Comparison of ENCODE assay signal across 27 mouse cellular contexts in the genomic region with DNA sequence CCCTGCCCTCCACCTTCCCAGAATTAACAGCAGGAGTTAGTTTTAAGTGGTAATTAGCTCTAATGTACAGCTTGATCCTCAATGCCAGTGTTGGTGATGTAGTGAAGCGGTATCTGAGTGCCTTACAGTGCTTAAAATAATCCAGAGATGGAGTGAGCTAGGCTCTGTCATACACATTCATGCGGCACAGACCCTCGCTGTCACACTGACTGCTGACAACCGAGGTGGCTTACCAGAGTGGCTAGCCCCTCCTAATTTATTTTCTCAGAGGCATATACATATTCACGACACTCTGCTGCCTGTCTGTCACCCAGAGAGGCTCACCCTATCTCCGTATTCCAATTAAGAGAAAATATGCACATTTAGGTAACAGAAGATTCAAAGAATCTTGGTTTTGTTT.
DNase-seq lines count a peak whose midpoint lies in the region; ATAC-seq and TF ChIP-seq lines count a peak whose summit lies in the region.
"Had no signal": no experiment of that assay in that cellular context is flagged by ENCODE, and none has a peak within 500 bp of the region (broad histone marks: within the 10 kb centered on the region; RNA-seq: fewer than 3 reads in every experiment).

No protein-coding gene starts in this region.

- TF ChIP-seq POLR2A in brain, embryonic 14.5 days (IDR thresholded peaks at IDR 0.05; ENCODE audit: borderline replicate concordance, extremely low read depth, insufficient read depth, insufficient read length, poor library complexity, severe bottlenecking), result no peak

- H3K27ac ChIP-seq in hindbrain, embryonic 15.5 days (replicated peaks), result no peak overlapping the region
- H3K27ac ChIP-seq in hindbrain, embryonic 13.5 days, result no peak overlapping the region
- H3K27ac ChIP-seq in forebrain, embryonic 14.5 days (ENCODE audit: low read depth, low read length), result peak overlapping the region; percentile 79
- no peak overlapping the region for H3K27ac ChIP-seq in midbrain, embryonic 14.5 days (replicated peaks; ENCODE audit: low read depth, low read length)
- H3K27ac ChIP-seq: embryonic facial prominence, embryonic 10.5 days; embryonic facial prominence, embryonic 15.5 days; heart, adult 2 months; kidney, embryonic 15.5 days; layer of hippocampus, adult 2 months; left cerebral cortex, adult 2 months; limb, embryonic 12.5 days; liver, embryonic 15.5 days had no signal

- DNase-seq in brain, embryonic 14.5 days (ENCODE audit: low read depth), result peak; percentile 90
- peak; percentile 84 for DNase-seq in forebrain, embryonic 14.5 days (ENCODE audit: low spot score)
- peak; percentile 55 for DNase-seq in midbrain, embryonic 14.5 days
- DNase-seq in natural killer cell, adult 2 months (ENCODE audit: low spot score in 2 of 2), result no peak
- no peak for DNase-seq in embryo, embryonic 10.5 days (ENCODE audit: low spot score)
- DNase-seq: adrenal gland, postnatal 36 days; B cell, adult 2 months; cerebellum, adult 2 months; cerebellum, postnatal 14 days; gastrocnemius, postnatal 25 days; heart, adult 2 months; kidney, adult 11 months; kidney, postnatal 25 days; lung, embryonic 14.5 days; right cerebral cortex, postnatal 14 days; thymus, postnatal 14 days had no signal

- ATAC-seq in hindbrain, embryonic 15.5 days (ENCODE audit: low FRiP score, low read depth), result peak; percentile 61; the same call in 1 of the 2 replicates
- ATAC-seq in hindbrain, embryonic 13.5 days (ENCODE audit: low FRiP score), result no peak
- ATAC-seq in forebrain, embryonic 14.5 days, result peak; percentile 83
- ATAC-seq in midbrain, embryonic 14.5 days (ENCODE audit: low FRiP score, low TSS enrichment), result peak; percentile 62; the same call in 1 of the 2 replicates
- ATAC-seq: inflammation-experienced regulatory T-cells, adult 6 months had no signal

- WGBS in hindbrain, embryonic 15.5 days, result 38% methylated on average over 6 of the region's 6 CpGs
- 49% methylated on average over 6 of the region's 6 CpGs for WGBS in hindbrain, embryonic 13.5 days
- 17% methylated on average over 6 of the region's 6 CpGs for WGBS in forebrain, embryonic 14.5 days
- 19% methylated on average over 6 of the region's 6 CpGs for WGBS in midbrain, embryonic 14.5 days

- 0 out of 2 replicates have a peak, but pooled peaks cover 10% of the 10 kb centered on the region for H3K4me1 ChIP-seq in hindbrain, embryonic 15.5 days (replicated peaks)
- peaks cover 16% of the 10 kb centered on the region for H3K4me1 ChIP-seq in hindbrain, embryonic 13.5 days (replicated peaks)
- peaks cover 11% of the 10 kb centered on the region for H3K4me1 ChIP-seq in forebrain, embryonic 14.5 days (ENCODE audit: control insufficient read depth, insufficient read depth, low read length)
- H3K4me1 ChIP-seq in midbrain, embryonic 14.5 days (ENCODE audit: control insufficient read depth, insufficient read depth, low read length), result peaks cover 22% of the 10 kb centered on the region
- H3K4me1 ChIP-seq: embryonic facial prominence, embryonic 15.5 days; kidney, embryonic 15.5 days; limb, embryonic 12.5 days had no signal

- no peaks in the 10 kb centered on the region for H3K9me3 ChIP-seq in hindbrain, embryonic 15.5 days
- H3K9me3 ChIP-seq in hindbrain, embryonic 13.5 days, result no peaks in the 10 kb centered on the region
- no peaks in the 10 kb centered on the region for H3K9me3 ChIP-seq in forebrain, embryonic 14.5 days (replicated peaks; ENCODE audit: control insufficient read depth, low read length)
- H3K9me3 ChIP-seq in midbrain, embryonic 14.5 days (ENCODE audit: control insufficient read depth, low read length), result no peaks in the 10 kb centered on the region
- H3K9me3 ChIP-seq: embryonic facial prominence, embryonic 10.5 days; embryonic facial prominence, embryonic 15.5 days; heart, embryonic 12.5 days; kidney, embryonic 15.5 days; limb, embryonic 12.5 days; liver, embryonic 15.5 days had no signal

- TF ChIP-seq CTCF in brain, embryonic 14.5 days (IDR thresholded peaks at IDR 0.05; ENCODE audit: borderline replicate concordance, extremely low read depth, insufficient read depth, insufficient read length), result no peak

- no peaks in the 10 kb centered on the region for H3K36me3 ChIP-seq in hindbrain, embryonic 15.5 days
- H3K36me3 ChIP-seq in hindbrain, embryonic 13.5 days, result no peaks in the 10 kb centered on the region
- no peaks in the 10 kb centered on the region for H3K36me3 ChIP-seq in forebrain, embryonic 14.5 days (ENCODE audit: control insufficient read depth, insufficient read depth, low read length)
- no peaks in the 10 kb centered on the region for H3K36me3 ChIP-seq in midbrain, embryonic 14.5 days (ENCODE audit: control insufficient read depth, insufficient read depth, low read length)
- H3K36me3 ChIP-seq: embryonic facial prominence, embryonic 10.5 days; embryonic facial prominence, embryonic 15.5 days; heart, embryonic 12.5 days; kidney, embryonic 15.5 days; limb, embryonic 12.5 days; liver, embryonic 15.5 days had no signal

- H3K4me2 ChIP-seq in hindbrain, embryonic 15.5 days, result no peak overlapping the region
- no peak overlapping the region for H3K4me2 ChIP-seq in hindbrain, embryonic 13.5 days
- no peak overlapping the region for H3K4me2 ChIP-seq in forebrain, embryonic 14.5 days (ENCODE audit: low read length)
- no peak overlapping the region for H3K4me2 ChIP-seq in midbrain, embryonic 14.5 days (ENCODE audit: low read length)
- H3K4me2 ChIP-seq: embryonic facial prominence, embryonic 15.5 days; heart, embryonic 12.5 days; kidney, embryonic 15.5 days; limb, embryonic 12.5 days; liver, embryonic 15.5 days; lung, embryonic 14.5 days had no signal

- no peaks in the 10 kb centered on the region for H3K27me3 ChIP-seq in hindbrain, embryonic 15.5 days
- no peaks in the 10 kb centered on the region for H3K27me3 ChIP-seq in hindbrain, embryonic 13.5 days
- H3K27me3 ChIP-seq in forebrain, embryonic 14.5 days (replicated peaks; ENCODE audit: control insufficient read depth, insufficient read depth, low read length), result no peaks in the 10 kb centered on the region
- H3K27me3 ChIP-seq in midbrain, embryonic 14.5 days (ENCODE audit: control insufficient read depth, insufficient read depth, low read length), result no peaks in the 10 kb centered on the region
- H3K27me3 ChIP-seq: embryonic facial prominence, embryonic 15.5 days; heart, embryonic 12.5 days; kidney, embryonic 15.5 days; limb, embryonic 12.5 days; liver, embryonic 15.5 days had no signal

- no peak overlapping the region for H3K9ac ChIP-seq in hindbrain, embryonic 15.5 days
- H3K9ac ChIP-seq in hindbrain, embryonic 13.5 days, result no peak overlapping the region
- H3K9ac ChIP-seq in forebrain, embryonic 14.5 days (ENCODE audit: low read length), result no peak overlapping the region
- H3K9ac ChIP-seq in midbrain, embryonic 14.5 days (replicated peaks; ENCODE audit: low read length), result no peak overlapping the region
- H3K9ac ChIP-seq: embryonic facial prominence, embryonic 15.5 days; heart, embryonic 12.5 days; kidney, embryonic 15.5 days; limb, embryonic 12.5 days; liver, embryonic 15.5 days; lung, embryonic 14.5 days had no signal

- H3K4me3 ChIP-seq in hindbrain, embryonic 15.5 days, result no peak overlapping the region
- H3K4me3 ChIP-seq in hindbrain, embryonic 13.5 days, result no peak overlapping the region
- no peak overlapping the region for H3K4me3 ChIP-seq in forebrain, embryonic 14.5 days (ENCODE audit: low read depth, low read length)
- H3K4me3 ChIP-seq in midbrain, embryonic 14.5 days (replicated peaks; ENCODE audit: low read depth, low read length), result no peak overlapping the region
- H3K4me3 ChIP-seq: embryonic facial prominence, embryonic 10.5 days; embryonic facial prominence, embryonic 15.5 days; heart, adult 2 months; heart, embryonic 12.5 days; kidney, embryonic 15.5 days; layer of hippocampus, adult 2 months; left cerebral cortex, adult 2 months; limb, embryonic 12.5 days; liver, embryonic 15.5 days had no signal

Comparison
In these comparisons a context has a peak if more than half of its experiments do, and no peak if none do; other contexts are left out.
1. DNase-seq: peak in brain, embryonic 14.5 days (single experiment), forebrain, embryonic 14.5 days (single experiment) and midbrain, embryonic 14.5 days (single experiment); none in natural killer cell, adult 2 months (0 of 2) and embryo, embryonic 10.5 days (single experiment).